Mouse (Mus musculus): Measurements from ENCODE around the gene Pklr. TPM values are rescaled to one million over a fixed set of nuclear protein-coding genes. Genes with fewer than 3 reads are reported as not detected.

Gene Pklr
- total and polyA plus RNA-seq, 2 experiments from 2014 or later, result 0.04 TPM; not detected in 1

- H3K27me3 ChIP-seq (ENCODE audit: control insufficient read depth, insufficient read depth, low read length), result no peaks in the 10 kb centered on the region
- no peak overlapping the region for H3K4me3 ChIP-seq (ENCODE audit: low read depth, low read length)
- DNase-seq (ENCODE audit: low spot score) (no peak), ATAC-seq (ENCODE audit: insufficient read depth, low read depth) (no peak)
- no peaks in the 10 kb centered on the region for H3K9me3 ChIP-seq (replicated peaks; ENCODE audit: control insufficient read depth, low read length)
- no peaks in the 10 kb centered on the region for H3K4me1 ChIP-seq (ENCODE audit: control insufficient read depth, insufficient read depth)
- H3K4me2 ChIP-seq (ENCODE audit: low read depth, low read length), result no peak overlapping the region
- TF ChIP-seq CTCF (IDR thresholded peaks at IDR 0.05; ENCODE audit: low read depth) (no peak), EP300 (IDR thresholded peaks at IDR 0.05; ENCODE audit: low read depth) (no peak)
- no peak overlapping the region for H3K27ac ChIP-seq (ENCODE audit: low read depth)
- H3K9ac ChIP-seq (replicated peaks; ENCODE audit: low read depth, low read length), result no peak overlapping the region
- H3K36me3 ChIP-seq (replicated peaks; ENCODE audit: control insufficient read depth, insufficient read depth, low read length), result no peaks in the 10 kb centered on the region
Measured at GRCm38 (mm10) chr3:89106881-89107280, 29.1 kb upstream of the Pklr start.

GRCm38 (mm10) chr3:89107545-89107944, 28.4 kb upstream of the Pklr start:
- 53% methylated on average over 3 of the region's 3 CpGs for WGBS
- no peaks in the 10 kb centered on the region for H3K27me3 ChIP-seq (ENCODE audit: control insufficient read depth, insufficient read depth, low read length)
- TF ChIP-seq CTCF (IDR thresholded peaks at IDR 0.05; ENCODE audit: low read depth) (no peak), EP300 (IDR thresholded peaks at IDR 0.05; ENCODE audit: low read depth) (no peak)
- H3K9ac ChIP-seq (replicated peaks; ENCODE audit: low read depth, low read length), result no peak overlapping the region
- no peak overlapping the region for H3K27ac ChIP-seq (ENCODE audit: low read depth)
- no peaks in the 10 kb centered on the region for H3K4me1 ChIP-seq (ENCODE audit: control insufficient read depth, insufficient read depth)
- H3K9me3 ChIP-seq (replicated peaks; ENCODE audit: control insufficient read depth, low read length), result no peaks in the 10 kb centered on the region
- no peak overlapping the region for H3K4me2 ChIP-seq (ENCODE audit: low read depth, low read length)
- no peak overlapping the region for H3K4me3 ChIP-seq (ENCODE audit: low read depth, low read length)
- ATAC-seq (ENCODE audit: insufficient read depth, low read depth) (no peak), DNase-seq (ENCODE audit: low spot score) (no peak)
- no peaks in the 10 kb centered on the region for H3K36me3 ChIP-seq (replicated peaks; ENCODE audit: control insufficient read depth, insufficient read depth, low read length)

- Histone ChIP-seq H3K4me3 (ENCODE audit: low read depth, low read length) (no peak overlapping the region), H3K9me3 (replicated peaks; ENCODE audit: control insufficient read depth, low read length) (no peaks in the 10 kb centered on the region), H3K27ac (ENCODE audit: low read depth) (no peak overlapping the region), H3K9ac (replicated peaks; ENCODE audit: low read depth, low read length) (no peak overlapping the region), H3K4me2 (ENCODE audit: low read depth, low read length) (no peak overlapping the region), H3K4me1 (ENCODE audit: control insufficient read depth, insufficient read depth) (no peaks in the 10 kb centered on the region), H3K27me3 (ENCODE audit: control insufficient read depth, insufficient read depth, low read length) (no peaks in the 10 kb centered on the region), H3K36me3 (replicated peaks; ENCODE audit: control insufficient read depth, insufficient read depth, low read length) (no peaks in the 10 kb centered on the region)
- 60% methylated on average over 1 of the region's 1 CpGs for WGBS
- no peak for TF ChIP-seq EP300 (IDR thresholded peaks at IDR 0.05; ENCODE audit: low read depth)
- TF ChIP-seq CTCF (IDR thresholded peaks at IDR 0.05; ENCODE audit: low read depth), result no peak
- DNase-seq (ENCODE audit: low spot score), result no peak
- ATAC-seq (ENCODE audit: insufficient read depth, low read depth), result no peak
Measured at GRCm38 (mm10) chr3:89108146-89108545, 27.8 kb upstream of the Pklr start.

- Histone ChIP-seq H3K27me3 (ENCODE audit: control insufficient read depth, insufficient read depth, low read length) (no peaks in the 10 kb centered on the region), H3K4me2 (ENCODE audit: low read depth, low read length) (no peak overlapping the region), H3K36me3 (replicated peaks; ENCODE audit: control insufficient read depth, insufficient read depth, low read length) (no peaks in the 10 kb centered on the region), H3K4me1 (ENCODE audit: control insufficient read depth, insufficient read depth) (no peaks in the 10 kb centered on the region), H3K9me3 (replicated peaks; ENCODE audit: control insufficient read depth, low read length) (no peaks in the 10 kb centered on the region), H3K4me3 (ENCODE audit: low read depth, low read length) (no peak overlapping the region), H3K9ac (replicated peaks; ENCODE audit: low read depth, low read length) (no peak overlapping the region), H3K27ac (ENCODE audit: low read depth) (no peak overlapping the region)
- ATAC-seq (ENCODE audit: insufficient read depth, low read depth), result no peak
- TF ChIP-seq CTCF (IDR thresholded peaks at IDR 0.05; ENCODE audit: low read depth) (no peak), EP300 (IDR thresholded peaks at IDR 0.05; ENCODE audit: low read depth) (no peak)
- no peak for DNase-seq (ENCODE audit: low spot score)
- 78% methylated on average over 4 of the region's 4 CpGs for WGBS
Measured at GRCm38 (mm10) chr3:89113058-89113457, 22.9 kb upstream of the Pklr start.

GRCm38 (mm10) chr3:89115522-89115921, 20.4 kb upstream of the Pklr start:
- Histone ChIP-seq H3K27me3 (ENCODE audit: control insufficient read depth, insufficient read depth, low read length) (no peaks in the 10 kb centered on the region), H3K9ac (replicated peaks; ENCODE audit: low read depth, low read length) (no peak overlapping the region), H3K4me1 (ENCODE audit: control insufficient read depth, insufficient read depth) (no peaks in the 10 kb centered on the region), H3K9me3 (replicated peaks; ENCODE audit: control insufficient read depth, low read length) (no peaks in the 10 kb centered on the region), H3K27ac (ENCODE audit: low read depth) (no peak overlapping the region), H3K4me3 (ENCODE audit: low read depth, low read length) (no peak overlapping the region), H3K4me2 (ENCODE audit: low read depth, low read length) (no peak overlapping the region), H3K36me3 (replicated peaks; ENCODE audit: control insufficient read depth, insufficient read depth, low read length) (no peaks in the 10 kb centered on the region)
- TF ChIP-seq CTCF (IDR thresholded peaks at IDR 0.05; ENCODE audit: low read depth) (peak; percentile 51), EP300 (IDR thresholded peaks at IDR 0.05; ENCODE audit: low read depth) (no peak)
- 6% methylated on average over 2 of the region's 2 CpGs for WGBS
- no peak for DNase-seq (ENCODE audit: low spot score)
- ATAC-seq (ENCODE audit: insufficient read depth, low read depth), result no peak

- H3K36me3 ChIP-seq (replicated peaks; ENCODE audit: control insufficient read depth, insufficient read depth, low read length), result no peaks in the 10 kb centered on the region
- peak; percentile 63 for ATAC-seq (ENCODE audit: insufficient read depth, low read depth)
- no peak for DNase-seq (ENCODE audit: low spot score)
Measured at GRCm38 (mm10) chr3:89123313-89123712, 12.6 kb upstream of the Pklr start.

More at GRCm38 (mm10) chr3:89123313-89123712, 12.6 kb upstream of the Pklr start:
- no peak overlapping the region for H3K4me2 ChIP-seq (ENCODE audit: low read depth, low read length)
- no peaks in the 10 kb centered on the region for H3K9me3 ChIP-seq (replicated peaks; ENCODE audit: control insufficient read depth, low read length)
- no peak overlapping the region for H3K27ac ChIP-seq (ENCODE audit: low read depth)
- WGBS, result 57% methylated on average over 2 of the region's 2 CpGs
- no peak overlapping the region for H3K4me3 ChIP-seq (ENCODE audit: low read depth, low read length)
- H3K27me3 ChIP-seq (ENCODE audit: control insufficient read depth, insufficient read depth, low read length), result no peaks in the 10 kb centered on the region
- H3K4me1 ChIP-seq (ENCODE audit: control insufficient read depth, insufficient read depth), result peaks cover 9% of the 10 kb centered on the region
- H3K9ac ChIP-seq (replicated peaks; ENCODE audit: low read depth, low read length), result no peak overlapping the region
- TF ChIP-seq CTCF (IDR thresholded peaks at IDR 0.05; ENCODE audit: low read depth) (no peak), EP300 (IDR thresholded peaks at IDR 0.05; ENCODE audit: low read depth) (no peak)
